Mouse (Mus musculus) Muller cell, postnatal 12 days (primary cell): ENCODE measurements around the gene Nagpa.

Experiments
- DNase-seq: peaks from one replicate; pipeline ENCODE4 v3.0.0-alpha.2; 2015; ENCODE audit errors: inconsistent ontology term

Nagpa gene

DNA sequence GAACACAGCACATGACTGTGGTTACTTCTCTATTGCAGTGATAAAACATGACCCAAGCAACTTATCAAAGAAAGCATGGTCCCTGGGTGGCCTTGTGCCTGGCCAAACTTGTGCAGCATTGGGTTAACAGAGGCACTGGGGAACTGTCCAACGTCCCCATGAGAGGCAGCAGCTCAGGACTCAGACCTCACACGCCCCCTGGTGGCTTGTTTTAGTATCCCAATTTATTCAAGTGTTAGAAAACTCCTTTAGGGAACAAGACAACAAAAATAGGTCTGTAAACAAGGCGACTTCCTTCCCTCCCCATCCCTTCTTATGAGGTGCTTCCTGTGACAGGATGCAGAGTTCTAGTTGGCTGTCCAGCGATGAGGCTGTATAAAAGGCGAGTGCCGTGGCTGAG is 8.7 kb downstream of the Nagpa start:
- DNase-seq, result peak; percentile 42

GRCm38 (mm10) chr16:5186234-5186633 is 17.6 kb downstream of the Nagpa start:
- DNase-seq, result no peak

DNA sequence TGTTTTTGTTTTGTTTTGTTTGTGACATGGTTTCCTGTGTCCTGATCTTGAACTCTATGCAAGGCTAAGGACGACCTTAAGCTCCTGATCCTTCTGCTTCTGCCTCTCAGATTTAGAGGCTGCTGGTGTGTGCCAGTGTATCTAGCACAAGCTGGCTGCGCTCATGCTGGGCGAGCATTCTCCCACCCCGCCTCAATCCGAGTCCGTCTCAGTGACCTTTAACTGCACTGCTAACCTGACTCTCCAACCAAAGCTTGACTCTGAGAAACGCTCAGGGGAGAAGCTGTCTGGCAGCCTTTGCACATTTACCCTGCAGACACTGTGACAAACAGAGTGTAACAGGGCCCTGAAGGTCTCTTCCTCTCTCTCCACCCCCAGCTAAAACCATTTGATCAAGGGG is 18.1 kb downstream of the Nagpa start:
- DNase-seq, result no peak

DNA sequence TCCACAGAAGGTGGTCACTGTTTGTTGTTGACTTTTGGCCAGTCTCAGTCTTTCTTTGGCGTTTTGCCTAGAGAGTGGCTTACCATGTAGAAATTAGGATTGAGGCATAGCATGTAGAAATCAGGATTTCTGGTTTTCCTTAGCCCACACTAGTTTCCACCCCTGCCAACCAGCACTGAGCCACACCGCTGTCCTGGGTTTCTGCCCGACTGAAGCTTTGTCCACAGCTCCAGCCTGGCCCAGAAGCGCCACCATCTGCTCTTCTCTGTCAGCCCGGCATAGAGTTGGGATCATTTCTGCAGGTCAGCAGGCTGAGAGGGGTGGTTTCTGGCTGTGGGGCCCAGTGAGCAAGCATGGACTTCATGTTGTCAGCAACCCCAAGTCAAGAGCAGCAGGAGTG is 18.9 kb downstream of the Nagpa start:
- no peak for DNase-seq

DNA sequence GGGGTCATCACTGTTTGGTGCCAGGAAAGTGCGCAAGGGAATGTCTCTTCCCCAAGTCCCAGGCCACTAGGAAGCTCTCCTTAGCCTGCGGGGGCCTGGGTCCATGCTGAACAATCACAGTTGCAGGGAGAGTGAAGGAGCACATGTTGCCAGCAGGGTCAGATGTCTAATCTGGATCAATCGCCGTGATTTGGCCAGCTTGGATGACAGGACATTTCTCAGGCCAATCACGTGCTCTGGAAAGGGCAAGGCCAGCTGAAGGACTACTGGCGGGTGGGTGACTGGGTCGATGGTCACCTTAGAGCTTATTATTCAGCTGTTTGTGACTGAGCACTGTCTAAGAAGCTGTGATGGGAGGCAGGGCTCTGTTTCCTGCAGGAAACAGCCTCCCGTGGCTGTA is 19.7 kb downstream of the Nagpa start:
- DNase-seq, result no peak

DNA sequence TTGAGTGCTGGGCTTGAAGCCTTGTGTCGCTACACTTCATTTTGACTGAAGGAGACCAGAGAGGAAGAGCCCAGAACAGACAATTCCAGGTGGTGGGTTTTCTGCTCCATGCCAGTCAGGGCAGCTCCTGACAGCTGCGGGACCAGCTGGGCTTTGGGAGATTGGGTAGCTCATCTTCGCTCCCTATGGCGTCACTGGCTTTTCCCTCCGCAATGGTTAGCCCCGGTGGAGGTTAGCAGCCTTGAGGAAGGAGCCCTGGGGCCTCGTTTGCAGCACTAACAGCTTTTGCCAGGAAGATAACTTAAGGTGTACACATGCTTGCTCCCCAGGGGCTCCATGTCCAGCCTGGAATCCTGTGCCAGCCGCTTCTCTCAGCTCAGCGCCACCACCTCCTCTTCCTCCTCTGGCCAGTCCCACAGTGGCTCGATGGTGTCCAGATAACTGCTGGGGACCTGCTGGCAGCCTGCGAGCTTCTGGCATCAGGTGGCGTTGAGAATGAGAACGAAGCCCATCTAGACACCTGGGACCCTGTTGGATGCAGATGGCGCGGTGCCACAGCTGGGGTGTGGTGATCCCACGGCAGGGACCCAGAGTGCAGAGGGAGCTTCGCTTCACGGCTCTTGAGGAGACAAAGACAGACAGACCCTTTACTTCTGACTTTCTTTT is 20.4 kb downstream of the Nagpa start:
- DNase-seq, result no peak

DNA sequence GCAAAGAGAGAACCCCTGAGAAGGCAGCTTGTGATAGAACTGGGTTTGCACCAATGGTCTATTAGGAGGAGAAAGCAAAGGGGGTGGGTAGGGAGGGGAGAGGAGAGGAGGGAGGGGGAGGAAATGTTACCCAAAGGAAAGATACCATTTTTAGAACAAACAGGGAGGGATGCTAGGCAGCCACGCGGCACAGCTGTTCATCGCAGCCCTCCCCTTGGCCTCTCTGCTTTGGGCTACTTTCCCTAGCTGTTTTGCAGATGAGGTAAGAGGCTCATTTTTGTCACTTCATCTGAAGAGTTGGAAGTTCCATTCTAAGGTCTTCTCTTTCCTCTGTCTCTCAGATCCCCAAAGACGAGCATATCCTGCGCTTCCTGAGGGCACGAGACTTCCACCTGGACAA is 31.2 kb downstream of the Nagpa start:
- no peak for DNase-seq

GRCm38 (mm10) chr16:5168829-5169228 is 35.0 kb downstream of the Nagpa start:
- no peak for DNase-seq

DNA sequence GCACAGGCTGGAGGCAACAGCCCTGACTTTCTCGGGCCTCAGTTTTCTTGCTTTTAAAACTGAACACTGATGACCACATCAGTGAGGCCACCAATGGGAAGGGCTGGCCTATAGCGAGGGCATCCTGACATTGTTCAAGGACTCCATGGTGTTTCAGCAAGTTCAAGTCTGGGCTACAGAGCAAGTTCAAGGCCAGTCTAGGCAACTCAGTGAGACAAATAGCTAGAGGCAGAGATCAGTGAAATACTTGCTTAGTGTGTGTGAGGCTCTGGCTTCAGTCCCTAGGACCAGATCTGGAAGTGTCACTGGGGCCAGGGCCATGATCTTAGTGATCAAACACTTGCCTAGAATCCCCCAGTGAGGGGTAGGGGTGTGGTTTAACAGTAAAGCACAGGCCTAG is 35.8 kb downstream of the Nagpa start:
- DNase-seq, result no peak

DNA sequence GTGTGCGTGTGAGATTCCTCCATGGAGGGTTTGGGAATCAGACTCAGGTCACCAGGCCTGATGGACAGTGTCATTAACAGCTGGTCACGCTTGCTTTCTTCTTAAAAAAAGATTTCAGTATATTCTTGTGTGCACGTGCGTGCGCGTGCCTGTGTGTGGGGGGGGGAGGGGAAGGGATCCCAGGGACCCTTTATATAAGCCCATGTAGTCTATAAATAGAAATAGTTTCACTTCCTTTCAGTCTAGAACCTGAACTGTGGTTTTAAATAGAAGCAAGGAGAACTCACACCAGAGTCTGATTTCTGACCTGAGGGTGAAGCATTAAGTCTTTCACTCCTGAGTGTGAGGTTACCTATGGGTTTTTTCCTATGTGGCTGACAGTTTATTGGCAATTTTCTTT is 39.5 kb downstream of the Nagpa start:
- DNase-seq, result no peak

- DNase-seq, result no peak
Observed at GRCm38 (mm10) chr16:5159248-5159647, 44.6 kb downstream of the Nagpa start.

DNA sequence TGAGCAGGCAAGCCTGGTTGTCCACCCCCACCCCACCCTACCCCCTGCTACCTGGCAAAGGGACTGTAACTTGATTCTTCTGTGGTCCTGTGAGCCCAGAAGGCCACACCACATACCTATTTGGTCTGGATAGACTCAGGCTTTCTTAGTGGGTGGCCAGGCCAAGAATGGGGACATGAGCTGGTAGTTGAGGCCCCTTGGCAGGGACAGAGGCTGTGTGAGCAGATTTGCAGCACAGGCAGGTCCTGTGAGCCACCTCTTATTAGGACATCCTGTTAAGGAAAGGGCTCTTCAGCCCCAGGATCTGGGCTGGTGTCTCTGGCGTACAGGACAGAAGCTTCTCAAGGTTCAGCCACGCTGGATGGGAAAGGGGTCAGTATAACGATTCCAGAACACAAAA is 46.7 kb downstream of the Nagpa start:
- no peak for DNase-seq

GRCm38 (mm10) chr16:5156495-5156894 is 47.3 kb downstream of the Nagpa start:
- DNase-seq, result no peak

GRCm38 (mm10) chr16:5155014-5155413 is 48.8 kb downstream of the Nagpa start:
- DNase-seq, result no peak

DNA sequence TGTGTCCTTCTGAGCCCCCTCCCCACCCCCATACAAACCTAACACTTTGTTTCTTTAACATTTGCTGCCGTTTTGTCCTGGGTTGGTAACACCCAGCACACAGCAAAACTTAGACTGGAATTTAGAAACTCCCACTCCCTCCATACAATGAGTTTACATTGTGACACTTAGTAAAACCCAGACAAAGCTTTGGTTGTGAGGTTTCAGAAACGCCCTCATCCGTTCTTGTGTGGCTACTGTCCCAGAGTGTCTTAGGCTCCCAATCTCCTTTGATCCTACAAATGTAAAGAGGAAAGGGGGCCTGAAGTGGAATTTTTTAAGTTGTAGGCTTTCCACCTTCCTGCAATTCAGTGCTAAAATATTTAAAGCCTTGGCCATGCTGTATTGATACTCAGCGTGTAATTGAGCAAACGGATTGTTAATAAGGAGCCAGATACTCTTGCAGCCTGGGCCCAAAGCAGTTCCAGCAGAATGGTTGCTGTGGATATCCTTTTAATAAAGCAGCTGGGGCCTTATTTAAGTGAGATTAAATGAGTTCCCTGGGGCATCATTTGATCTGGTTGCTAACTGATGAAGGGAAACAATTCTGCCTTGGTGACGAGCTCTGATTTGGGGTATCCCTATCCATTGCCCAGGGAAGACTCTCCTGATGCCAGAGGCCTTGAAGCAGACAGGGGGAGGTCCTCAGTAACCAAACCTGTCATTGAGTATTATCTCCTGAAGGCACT is 50.3 kb downstream of the Nagpa start:
- no peak for DNase-seq

DNA sequence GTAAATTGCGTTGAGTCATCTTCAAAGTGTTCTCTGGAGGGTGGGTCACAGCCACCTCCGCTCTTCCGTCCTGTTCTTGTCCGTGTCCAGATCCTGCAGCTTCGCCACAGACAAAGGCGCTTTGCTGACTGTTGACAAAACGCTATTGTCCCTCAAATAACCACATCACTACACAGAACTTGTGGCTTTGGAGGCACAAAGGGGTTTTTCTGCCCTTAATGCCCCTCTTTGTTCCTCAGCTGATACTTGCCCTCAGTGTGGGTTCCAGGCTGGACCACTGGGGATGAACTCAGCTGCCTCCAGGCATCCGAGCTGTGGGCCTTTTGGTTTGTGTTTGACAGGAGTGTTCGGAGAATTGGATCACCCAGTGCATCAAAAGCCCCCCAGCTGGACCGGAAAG is 53.3 kb downstream of the Nagpa start:
- DNase-seq, result no peak

DNA sequence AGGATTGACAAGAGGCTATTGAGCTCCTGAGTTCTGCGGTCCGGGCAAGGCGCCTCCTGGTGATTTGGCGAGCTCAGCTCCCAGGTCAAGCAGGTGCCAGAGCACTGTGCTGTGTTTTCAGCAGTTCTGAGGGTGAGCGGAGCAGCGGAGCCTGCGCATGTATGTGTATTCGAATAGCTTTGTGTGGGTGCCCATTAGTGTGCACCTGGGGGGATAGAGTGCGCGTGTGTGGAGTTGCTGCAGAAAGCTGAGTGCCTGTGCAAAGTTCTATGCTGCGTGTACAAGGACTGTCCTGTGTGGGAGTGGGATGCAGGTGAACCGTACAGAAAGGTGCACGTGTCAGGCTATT is 56.8 kb downstream of the Nagpa start, which contains the start of gene Sec14l5:
TSS of gene Sec14l5 (plus strand) at position 73 of the 349 bp plus-strand sequence.
- no peak for DNase-seq

- peak; percentile 94 for DNase-seq
Observed at GRCm38 (mm10) chr16:5146367-5147036, 57.3 kb downstream of the Nagpa start.

GRCm38 (mm10) chr16:5145570-5145969 is 58.2 kb downstream of the Nagpa start:
- DNase-seq, result peak; percentile 80
